Comparison of ENCODE assay signal across 8 mouse cellular contexts in the genomic region with DNA sequence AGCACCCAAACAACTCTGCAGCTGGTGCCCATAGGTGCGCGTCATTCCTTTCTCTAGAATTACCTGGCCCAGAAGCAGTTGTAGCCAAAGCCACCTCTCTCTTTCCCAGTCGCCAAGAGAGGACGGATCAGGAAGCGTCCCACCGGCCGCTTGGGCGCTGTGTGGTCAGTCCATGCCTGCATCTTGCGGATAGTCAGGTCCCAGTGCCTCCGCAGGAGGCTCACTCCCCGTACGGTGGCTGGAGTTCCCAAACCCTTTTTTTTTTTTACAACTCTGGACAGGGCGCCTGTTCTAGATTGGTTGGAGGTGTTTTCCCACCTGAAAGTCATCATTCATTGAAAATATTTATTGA. TPM values are rescaled to one million over a fixed set of nuclear protein-coding genes. Genes with fewer than 3 reads are reported as not detected.
DNase-seq lines count a peak whose midpoint lies in the region; ATAC-seq and TF ChIP-seq lines count a peak whose summit lies in the region.

No protein-coding gene starts in this region.

- H3K36me3 ChIP-seq in testis, adult 2 months (ENCODE audit: control insufficient read depth, insufficient read depth, low read length): no peaks in the 10 kb centered on the region
- H3K36me3 ChIP-seq in liver, embryonic 13.5 days: no peaks in the 10 kb centered on the region
- H3K36me3 ChIP-seq in stomach, embryonic 16.5 days (ENCODE audit: control insufficient read depth, insufficient read depth, low read length): no peaks in the 10 kb centered on the region

- TF ChIP-seq POLR2A in testis, adult 2 months (IDR thresholded peaks at IDR 0.05; ENCODE audit: control insufficient read depth, low read depth, low read length): no peak

- intact Hi-C loops in left cerebral cortex, postnatal 4 days (cut with DNase I): no loop called here

- WGBS in liver, embryonic 13.5 days (ENCODE audit: insufficient replicate concordance): 3% methylated on average over 13 of the region's 13 CpGs
- 1% methylated on average over 13 of the region's 13 CpGs for WGBS in stomach, embryonic 16.5 days

- TF ChIP-seq CTCF in testis, adult 2 months (IDR thresholded peaks at IDR 0.05; ENCODE audit: control insufficient read depth, insufficient read depth, insufficient replicate concordance, low read depth, low read length): no peak

- DNase-seq in cerebellum, postnatal 25 days: no peak
- no peak for DNase-seq in testis, postnatal 10 days (ENCODE audit: low spot score)
- DNase-seq in liver, embryonic 13.5 days: no peak
- no peak for DNase-seq in right cerebral cortex, postnatal 36 days (ENCODE audit: low spot score in 2 of 2)
- no peak for DNase-seq in left cerebral cortex, postnatal 4 days

- H3K27me3 ChIP-seq in testis, adult 2 months (ENCODE audit: control insufficient read depth, insufficient read depth, low read length): no peaks in the 10 kb centered on the region
- no peaks in the 10 kb centered on the region; the same call in 1 of the 2 replicates for H3K27me3 ChIP-seq in liver, embryonic 13.5 days
- H3K27me3 ChIP-seq in stomach, embryonic 16.5 days (ENCODE audit: control insufficient read depth, insufficient read depth, low read length): no peaks in the 10 kb centered on the region

- H3K4me2 ChIP-seq in liver, embryonic 13.5 days: peak overlapping the region; percentile 98
- H3K4me2 ChIP-seq in stomach, embryonic 16.5 days (ENCODE audit: low read depth, low read length): peak overlapping the region; percentile 80

- peaks cover 20% of the 10 kb centered on the region for H3K4me1 ChIP-seq in testis, adult 2 months (ENCODE audit: control insufficient read depth, insufficient read depth, low read length)
- H3K4me1 ChIP-seq in liver, embryonic 13.5 days (replicated peaks): peaks cover 27% of the 10 kb centered on the region
- peaks cover 26% of the 10 kb centered on the region for H3K4me1 ChIP-seq in stomach, embryonic 16.5 days (ENCODE audit: control insufficient read depth, insufficient read depth, low read length)

- peak; percentile 45 for ATAC-seq in cerebellum, adult (ENCODE audit: insufficient number of reproducible peaks, low FRiP score, low TSS enrichment)
- peak; percentile 25 for ATAC-seq in liver, embryonic 13.5 days (ENCODE audit: low read depth)
- ATAC-seq in stomach, embryonic 16.5 days (ENCODE audit: insufficient read depth, low FRiP score): peak; percentile 26

- no peak overlapping the region for H3K27ac ChIP-seq in testis, adult 2 months (ENCODE audit: control insufficient read depth, insufficient read depth, low read depth, low read length)
- peak overlapping the region; percentile 86; the same call in 1 of the 2 replicates for H3K27ac ChIP-seq in liver, embryonic 13.5 days
- peak overlapping the region; percentile 98 for H3K27ac ChIP-seq in stomach, embryonic 16.5 days (ENCODE audit: low read length)

- peaks cover 6% of the 10 kb centered on the region for H3K9me3 ChIP-seq in liver, embryonic 13.5 days (replicated peaks)
- peaks cover 3% of the 10 kb centered on the region; the same call in 1 of the 2 replicates for H3K9me3 ChIP-seq in stomach, embryonic 16.5 days (replicated peaks; ENCODE audit: control insufficient read depth, low read length)

- H3K9ac ChIP-seq in liver, embryonic 13.5 days: peak overlapping the region; percentile 82
- peak overlapping the region; percentile 93 for H3K9ac ChIP-seq in stomach, embryonic 16.5 days (ENCODE audit: low read length)

- peak overlapping the region; percentile 72 for H3K4me3 ChIP-seq in testis, adult 2 months (ENCODE audit: control insufficient read depth, low read depth, low read length)
- peak overlapping the region; percentile 71 for H3K4me3 ChIP-seq in liver, embryonic 13.5 days (replicated peaks)
- H3K4me3 ChIP-seq in stomach, embryonic 16.5 days (replicated peaks; ENCODE audit: low read length): peak overlapping the region; percentile 70

RNA-seq across cellular contexts. Expression of a gene that starts 35.4 kb away (rescaled TPM):
- 538 and 540 TPM in 2 replicates for polyA plus RNA-seq in testis, adult 2 months (2012; rRNA removed)
- polyA plus RNA-seq in liver, embryonic 13.5 days (2015; fragmentation: Nextera tagmentation; extraction: Ambion mirVana): 2,174 and 2,523 TPM in 2 replicates
- 1,948 and 2,131 TPM in 2 replicates for polyA plus RNA-seq in stomach, embryonic 16.5 days (2015; fragmentation: Nextera tagmentation; extraction: Ambion mirVana)
- total RNA-seq in left cerebral cortex, postnatal 4 days (2021): 100 to 1,000 TPM; 848 to 881 TPM

RNA-seq across cellular contexts. Expression of a gene that starts 52.5 kb away (rescaled TPM):
- polyA plus RNA-seq in testis, adult 2 months (2012; rRNA removed): 14.9 and 17.6 TPM in 2 replicates
- 8.7 and 8.9 TPM in 2 replicates for polyA plus RNA-seq in liver, embryonic 13.5 days (2015; fragmentation: Nextera tagmentation; extraction: Ambion mirVana)
- polyA plus RNA-seq in stomach, embryonic 16.5 days (2015; fragmentation: Nextera tagmentation; extraction: Ambion mirVana): 19.2 and 21.0 TPM in 2 replicates
- 10 to 100 TPM; 39.4 to 42.5 TPM for total RNA-seq in left cerebral cortex, postnatal 4 days (2021)
